Mouse (Mus musculus): ENCODE measurements around the gene Insm2. TPM values are rescaled to one million over a fixed set of nuclear protein-coding genes. Genes with fewer than 3 reads are reported as not detected.
"Not testable (repeated sequence)": the region's sequence is repeated elsewhere in the genome, so short reads cannot be mapped to it uniquely, and the experiment has no call there.

The Insm2 gene
- polyA plus RNA-seq, 1 experiment = not detected

GRCm38 (mm10) chr12:55569676-55570075 is 29.6 kb upstream of the Insm2 start:
- TF ChIP-seq CTCF (IDR thresholded peaks at IDR 0.05; ENCODE audit: control insufficient read depth, insufficient read depth, insufficient read length) (no peak), MYOD1 (IDR thresholded peaks at IDR 0.05; ENCODE audit: control insufficient read depth, insufficient read length, low read depth) (peak; percentile 12)
- Histone ChIP-seq H3ac (ENCODE audit: control insufficient read depth, insufficient read length, low read depth) (no peak overlapping the region), H3K4me3 (ENCODE audit: insufficient read depth, poor library complexity, severe bottlenecking) (no peak overlapping the region), H3K27me3 (ENCODE audit: control insufficient read depth, insufficient read depth, insufficient read length) (no peaks in the 10 kb centered on the region), H3K36me3 (ENCODE audit: control insufficient read depth, insufficient read depth) (no peaks in the 10 kb centered on the region), H3K79me3 (ENCODE audit: low read depth) (no peaks in the 10 kb centered on the region), H3K79me2 (ENCODE audit: control insufficient read depth, insufficient read depth) (no peaks in the 10 kb centered on the region)

DNA sequence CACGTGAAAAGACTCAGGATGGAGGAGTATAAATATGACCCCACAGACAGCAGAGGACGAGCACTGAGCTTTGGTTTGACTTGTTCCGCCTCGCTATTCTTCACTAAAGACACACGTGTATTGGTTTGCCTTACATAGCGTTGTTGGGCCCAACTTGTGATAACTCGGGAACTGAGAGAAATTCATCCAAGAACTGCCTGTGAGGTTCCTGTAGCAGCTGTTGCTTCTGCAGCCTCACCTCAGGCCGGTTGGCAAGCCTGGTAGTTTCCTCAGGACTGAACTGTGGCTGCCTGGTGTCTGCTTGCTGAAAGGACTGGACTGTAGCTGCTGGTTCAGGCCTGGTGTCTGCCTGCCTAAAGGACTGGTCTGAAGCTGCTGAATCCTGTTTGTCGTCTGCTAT is 28.6 kb upstream of the Insm2 start:
- H3K36me3 ChIP-seq (ENCODE audit: control insufficient read depth, insufficient read depth) = no peaks in the 10 kb centered on the region
- H3K79me2 ChIP-seq (ENCODE audit: control insufficient read depth, insufficient read depth) = no peaks in the 10 kb centered on the region
- no peak for TF ChIP-seq MAX (IDR thresholded peaks at IDR 0.05)
- TF ChIP-seq USF1 (IDR thresholded peaks at IDR 0.05; ENCODE audit: low read depth) = no peak
- no peak for TF ChIP-seq MYOD1 (IDR thresholded peaks at IDR 0.05; ENCODE audit: control insufficient read depth, insufficient read length, low read depth)
- TF ChIP-seq MYOG (IDR thresholded peaks at IDR 0.05; ENCODE audit: control insufficient read depth, extremely low read depth, insufficient read length) = no peak
- no peak for TF ChIP-seq CEBPB (IDR thresholded peaks at IDR 0.05; ENCODE audit: low read depth)
- TF ChIP-seq CTCF (IDR thresholded peaks at IDR 0.05; ENCODE audit: control insufficient read depth, insufficient read depth, insufficient read length) = no peak
- TF ChIP-seq FOSL1 (IDR thresholded peaks at IDR 0.05; ENCODE audit: insufficient read depth, low read length, poor library complexity, severe bottlenecking) = no peak
- no peaks in the 10 kb centered on the region for H3K79me3 ChIP-seq (ENCODE audit: low read depth)
- H3K4me3 ChIP-seq (ENCODE audit: insufficient read depth, poor library complexity, severe bottlenecking) = no peak overlapping the region
- H3K27me3 ChIP-seq (ENCODE audit: control insufficient read depth, insufficient read depth, insufficient read length) = no peaks in the 10 kb centered on the region
- H3ac ChIP-seq (ENCODE audit: control insufficient read depth, insufficient read length, low read depth) = no peak overlapping the region

DNA sequence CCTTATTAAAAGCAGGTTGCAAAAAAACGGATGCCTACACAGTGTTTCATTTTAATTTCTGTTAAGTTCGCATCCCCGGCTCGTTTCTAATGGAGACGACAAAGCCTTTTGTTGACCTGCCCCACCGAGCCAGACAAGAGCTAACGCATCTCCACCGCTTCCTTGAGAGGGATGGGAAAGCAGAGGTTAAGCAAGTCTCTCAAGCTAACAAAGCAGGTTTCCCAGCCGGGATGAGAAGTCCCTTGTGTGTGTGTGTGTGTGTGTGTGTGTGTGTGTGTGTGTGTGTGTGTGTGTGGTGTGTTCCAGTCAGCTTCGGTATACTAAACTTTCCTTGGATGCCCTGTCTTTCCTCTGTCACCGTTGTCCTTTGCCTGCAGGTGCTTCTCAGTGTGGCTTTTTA is 28.0 kb upstream of the Insm2 start:
- Histone ChIP-seq H3K27me3 (ENCODE audit: control insufficient read depth, insufficient read depth, insufficient read length) (no peaks in the 10 kb centered on the region), H3K4me3 (ENCODE audit: insufficient read depth, poor library complexity, severe bottlenecking) (no peak overlapping the region), H3K79me3 (ENCODE audit: low read depth) (no peaks in the 10 kb centered on the region), H3K79me2 (ENCODE audit: control insufficient read depth, insufficient read depth) (no peaks in the 10 kb centered on the region), H3ac (ENCODE audit: control insufficient read depth, insufficient read length, low read depth) (no peak overlapping the region), H3K36me3 (ENCODE audit: control insufficient read depth, insufficient read depth) (no peaks in the 10 kb centered on the region)
- no peak for TF ChIP-seq MYOD1 (IDR thresholded peaks at IDR 0.05; ENCODE audit: control insufficient read depth, insufficient read length, low read depth)
- TF ChIP-seq CTCF (IDR thresholded peaks at IDR 0.05; ENCODE audit: control insufficient read depth, insufficient read depth, insufficient read length) = no peak
- no peak for TF ChIP-seq FOSL1 (IDR thresholded peaks at IDR 0.05; ENCODE audit: insufficient read depth, low read length, poor library complexity, severe bottlenecking)
- no peak for TF ChIP-seq MAX (IDR thresholded peaks at IDR 0.05)
- TF ChIP-seq MYOG (IDR thresholded peaks at IDR 0.05; ENCODE audit: control insufficient read depth, extremely low read depth, insufficient read length) = no peak
- TF ChIP-seq CEBPB (IDR thresholded peaks at IDR 0.05; ENCODE audit: low read depth) = no peak
- no peak for TF ChIP-seq USF1 (IDR thresholded peaks at IDR 0.05; ENCODE audit: low read depth)

GRCm38 (mm10) chr12:55571661-55572060 is 27.6 kb upstream of the Insm2 start:
- no peaks in the 10 kb centered on the region for H3K79me2 ChIP-seq (ENCODE audit: control insufficient read depth, insufficient read depth)
- peaks cover 3% of the 10 kb centered on the region for H3K27me3 ChIP-seq (ENCODE audit: control insufficient read depth, insufficient read depth, insufficient read length)
- TF ChIP-seq MYOD1 (IDR thresholded peaks at IDR 0.05; ENCODE audit: control insufficient read depth, insufficient read length, low read depth) (no peak), CEBPB (IDR thresholded peaks at IDR 0.05; ENCODE audit: low read depth) (no peak), MAX (IDR thresholded peaks at IDR 0.05) (no peak), MYOG (IDR thresholded peaks at IDR 0.05; ENCODE audit: control insufficient read depth, extremely low read depth, insufficient read length) (no peak), FOSL1 (IDR thresholded peaks at IDR 0.05; ENCODE audit: insufficient read depth, low read length, poor library complexity, severe bottlenecking) (no peak), CTCF (IDR thresholded peaks at IDR 0.05; ENCODE audit: control insufficient read depth, insufficient read depth, insufficient read length) (no peak), USF1 (IDR thresholded peaks at IDR 0.05; ENCODE audit: low read depth) (no peak)
- no peak overlapping the region for H3ac ChIP-seq (ENCODE audit: control insufficient read depth, insufficient read length, low read depth)
- no peaks in the 10 kb centered on the region for H3K79me3 ChIP-seq (ENCODE audit: low read depth)
- H3K4me3 ChIP-seq (ENCODE audit: insufficient read depth, poor library complexity, severe bottlenecking) = no peak overlapping the region
- H3K36me3 ChIP-seq (ENCODE audit: control insufficient read depth, insufficient read depth) = no peaks in the 10 kb centered on the region

- H3K4me3 ChIP-seq (ENCODE audit: insufficient read depth, poor library complexity, severe bottlenecking) = no peak overlapping the region
- TF ChIP-seq MYOD1 (IDR thresholded peaks at IDR 0.05; ENCODE audit: control insufficient read depth, insufficient read length, low read depth) (no peak), MAX (IDR thresholded peaks at IDR 0.05) (no peak), CTCF (IDR thresholded peaks at IDR 0.05; ENCODE audit: control insufficient read depth, insufficient read depth, insufficient read length) (no peak), MYOG (IDR thresholded peaks at IDR 0.05; ENCODE audit: control insufficient read depth, extremely low read depth, insufficient read length) (no peak), CEBPB (IDR thresholded peaks at IDR 0.05; ENCODE audit: low read depth) (no peak), FOSL1 (IDR thresholded peaks at IDR 0.05; ENCODE audit: insufficient read depth, low read length, poor library complexity, severe bottlenecking) (no peak), USF1 (IDR thresholded peaks at IDR 0.05; ENCODE audit: low read depth) (no peak)
- H3ac ChIP-seq (ENCODE audit: control insufficient read depth, insufficient read length, low read depth) = no peak overlapping the region
- peaks cover 3% of the 10 kb centered on the region for H3K27me3 ChIP-seq (ENCODE audit: control insufficient read depth, insufficient read depth, insufficient read length)
- no peaks in the 10 kb centered on the region for H3K79me3 ChIP-seq (ENCODE audit: low read depth)
- H3K79me2 ChIP-seq (ENCODE audit: control insufficient read depth, insufficient read depth) = no peaks in the 10 kb centered on the region
- no peaks in the 10 kb centered on the region for H3K36me3 ChIP-seq (ENCODE audit: control insufficient read depth, insufficient read depth)
These were observed 26.1 kb upstream of the Insm2 start for GRCm38 (mm10) chr12:55573089-55573488.

GRCm38 (mm10) chr12:55573794-55574193 is 25.4 kb upstream of the Insm2 start:
- no peaks in the 10 kb centered on the region for H3K79me2 ChIP-seq (ENCODE audit: control insufficient read depth, insufficient read depth)

DNA sequence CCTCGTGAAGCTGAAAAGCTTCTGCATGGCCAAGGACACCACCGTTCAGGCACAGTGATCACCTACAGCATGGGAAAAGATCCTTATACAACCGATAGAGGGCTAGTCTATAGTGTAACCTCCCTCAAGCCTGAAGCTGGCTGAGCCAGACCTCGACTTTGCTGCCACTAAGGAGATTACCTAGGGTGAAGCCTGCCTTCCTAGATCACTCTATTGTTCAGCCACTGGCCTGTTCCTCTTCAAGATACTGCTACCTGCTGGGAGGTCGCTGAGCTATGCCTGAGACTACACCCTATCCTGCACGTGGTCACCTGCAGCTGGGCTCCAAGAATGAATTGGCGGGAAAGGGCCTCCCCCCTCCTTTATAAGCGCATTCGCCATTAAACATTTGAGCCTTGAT is 12.3 kb upstream of the Insm2 start:
- not testable (repeated sequence) for H3ac ChIP-seq (ENCODE audit: control insufficient read depth, insufficient read length, low read depth); H3K79me2 ChIP-seq (ENCODE audit: control insufficient read depth, insufficient read depth); H3K4me3 ChIP-seq (ENCODE audit: insufficient read depth, poor library complexity, severe bottlenecking); H3K27me3 ChIP-seq (ENCODE audit: control insufficient read depth, insufficient read depth, insufficient read length); H3K79me3 ChIP-seq (ENCODE audit: low read depth); H3K36me3 ChIP-seq (ENCODE audit: control insufficient read depth, insufficient read depth)

More at GRCm38 (mm10) chr12:55573794-55574193, 25.4 kb upstream of the Insm2 start:
- H3K4me3 ChIP-seq (ENCODE audit: insufficient read depth, poor library complexity, severe bottlenecking) = no peak overlapping the region
- TF ChIP-seq USF1 (IDR thresholded peaks at IDR 0.05; ENCODE audit: low read depth) = no peak
- TF ChIP-seq CEBPB (IDR thresholded peaks at IDR 0.05; ENCODE audit: low read depth) = no peak
- TF ChIP-seq MAX (IDR thresholded peaks at IDR 0.05) = no peak
- TF ChIP-seq MYOG (IDR thresholded peaks at IDR 0.05; ENCODE audit: control insufficient read depth, extremely low read depth, insufficient read length) = no peak
- no peak for TF ChIP-seq CTCF (IDR thresholded peaks at IDR 0.05; ENCODE audit: control insufficient read depth, insufficient read depth, insufficient read length)
- TF ChIP-seq FOSL1 (IDR thresholded peaks at IDR 0.05; ENCODE audit: insufficient read depth, low read length, poor library complexity, severe bottlenecking) = no peak
- no peak for TF ChIP-seq MYOD1 (IDR thresholded peaks at IDR 0.05; ENCODE audit: control insufficient read depth, insufficient read length, low read depth)
- H3K27me3 ChIP-seq (ENCODE audit: control insufficient read depth, insufficient read depth, insufficient read length) = peaks cover 3% of the 10 kb centered on the region
- no peaks in the 10 kb centered on the region for H3K36me3 ChIP-seq (ENCODE audit: control insufficient read depth, insufficient read depth)
- no peaks in the 10 kb centered on the region for H3K79me3 ChIP-seq (ENCODE audit: low read depth)
- H3ac ChIP-seq (ENCODE audit: control insufficient read depth, insufficient read length, low read depth) = no peak overlapping the region
